Mouse (Mus musculus) lung, postnatal 0 days (tissue): ENCODE results near the gene Igfbp1.

Experiments
- CTCF ChIP-seq: IDR thresholded peaks from 2 replicates; pipeline ENCODE4 v1.5.1; 2016; ENCODE audit warnings: antibody characterized with exemption, mild to moderate bottlenecking
- EP300 ChIP-seq: IDR thresholded peaks from 2 replicates; pipeline ENCODE4 v1.6.1; 2016; ENCODE audit warnings: antibody characterized with exemption, mild to moderate bottlenecking, control low read depth

GRCm38 (mm10) chr11:7156427-7156826, 41.2 kb upstream of the Igfbp1 start:
- TF ChIP-seq EP300, result no peak
- no peak for TF ChIP-seq CTCF
